Mouse (Mus musculus) lung, adult 18-20 months (tissue): ENCODE measurements around the gene Mamdc4.
A peak's percentile ranks its signal among the peaks of the same experiment; 100 is the strongest.

Experiments used
- DNase-seq, 2 experiments: peaks; one replicate each; pipeline ENCODE4 v3.0.0; 2022; ENCODE audit warnings: mixed read lengths in 2 of 2

Mamdc4 gene

DNA sequence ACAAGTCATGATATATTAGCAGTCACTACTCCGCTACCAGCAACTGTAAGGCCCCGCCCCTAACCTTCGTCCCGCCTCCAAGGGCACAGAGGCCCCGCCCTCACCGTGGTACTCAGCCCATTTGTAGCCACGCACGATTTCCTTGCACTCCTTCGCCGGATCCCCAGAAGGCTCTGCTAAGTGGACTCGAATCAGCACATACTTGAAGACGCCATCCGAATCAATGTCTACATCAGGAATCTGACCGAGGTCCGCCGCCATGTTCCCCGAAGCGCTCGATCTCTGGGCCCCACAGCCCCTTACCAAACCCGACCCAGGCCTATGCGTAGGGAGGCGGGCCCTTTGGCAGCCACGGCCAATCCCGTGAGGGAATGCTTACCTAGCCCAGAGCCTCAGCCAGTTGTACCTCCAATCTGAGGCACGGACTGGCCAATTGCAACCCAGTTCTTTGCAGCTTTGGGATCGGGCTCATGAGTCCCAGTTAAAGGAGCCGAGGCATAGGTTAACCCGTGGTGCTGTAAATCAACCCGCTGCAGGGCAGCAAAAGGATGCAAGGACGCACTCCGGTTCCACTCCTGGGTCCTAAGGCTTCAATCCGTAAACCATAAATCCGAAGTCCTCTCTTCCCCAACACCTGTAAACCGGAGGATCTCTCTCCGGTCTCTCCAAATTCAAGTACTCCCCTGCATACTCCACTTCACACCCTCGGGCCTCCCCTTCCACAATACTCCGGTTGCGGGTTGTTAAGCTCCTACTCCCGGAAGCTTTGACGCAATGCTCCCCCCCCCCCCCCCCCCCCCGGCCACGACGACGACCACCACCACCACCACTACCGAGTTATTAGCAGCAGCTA lies at the start of gene Mamdc4, which contains the start of gene Phpt1:
Gene Mamdc4, minus strand, starts transcription at position 267 of the 853 bp plus-strand sequence.
Gene Phpt1, minus strand, starts transcription at position 646 of the 853 bp plus-strand sequence.
- DNase-seq = peak; percentile 97

DNA sequence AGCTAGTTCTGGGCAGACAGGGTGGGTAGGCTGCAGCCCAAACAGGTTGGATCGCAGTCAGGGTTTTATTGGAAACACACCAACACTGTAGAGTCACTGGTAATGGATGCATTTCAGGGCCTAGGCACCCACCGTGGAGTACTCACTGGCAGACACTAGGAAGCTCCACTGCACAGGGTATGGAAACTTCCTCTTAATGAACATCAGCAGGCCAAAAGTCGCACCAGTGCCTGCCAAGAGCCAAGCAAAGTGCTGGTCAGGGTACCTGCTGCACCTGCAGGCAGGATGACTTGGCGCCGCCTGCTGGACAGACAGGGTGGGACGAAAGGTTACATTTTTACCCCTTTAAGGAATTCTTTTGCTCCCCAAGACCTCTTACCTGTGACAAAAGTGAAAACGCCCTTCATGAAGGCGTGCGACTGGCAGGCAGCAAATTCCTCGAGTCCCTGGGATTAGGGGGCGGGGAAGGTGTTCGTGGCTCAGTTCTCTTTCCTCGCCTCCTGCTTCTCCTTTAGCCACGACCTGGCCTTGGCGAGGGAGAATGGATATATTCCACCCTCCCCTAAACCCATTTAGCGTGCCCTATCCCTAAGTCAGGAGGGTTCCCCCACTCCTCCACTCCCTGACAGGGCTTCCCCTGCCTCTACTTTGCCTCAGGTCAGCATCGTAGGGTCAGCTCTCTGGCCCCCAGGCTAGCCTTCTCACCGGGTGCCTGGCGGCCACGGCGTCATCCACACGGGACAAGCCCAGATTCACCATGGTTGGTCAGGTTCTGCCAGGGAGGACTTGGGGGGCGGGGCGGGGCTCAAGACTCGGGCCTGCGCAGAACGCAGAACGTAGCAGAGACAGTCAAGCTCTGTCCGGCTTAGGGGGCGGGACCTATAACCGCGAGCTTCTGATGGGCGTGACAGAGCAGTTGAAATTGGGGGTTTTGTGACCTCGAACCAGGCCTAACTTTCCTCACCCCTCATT lies 46.9 kb upstream of the Mamdc4 start, which contains the start of gene Tmem141:
Gene Tmem141, minus strand, starts transcription at position 777 of the 972 bp plus-strand sequence.
- DNase-seq = peak; percentile 93 to 96

DNA sequence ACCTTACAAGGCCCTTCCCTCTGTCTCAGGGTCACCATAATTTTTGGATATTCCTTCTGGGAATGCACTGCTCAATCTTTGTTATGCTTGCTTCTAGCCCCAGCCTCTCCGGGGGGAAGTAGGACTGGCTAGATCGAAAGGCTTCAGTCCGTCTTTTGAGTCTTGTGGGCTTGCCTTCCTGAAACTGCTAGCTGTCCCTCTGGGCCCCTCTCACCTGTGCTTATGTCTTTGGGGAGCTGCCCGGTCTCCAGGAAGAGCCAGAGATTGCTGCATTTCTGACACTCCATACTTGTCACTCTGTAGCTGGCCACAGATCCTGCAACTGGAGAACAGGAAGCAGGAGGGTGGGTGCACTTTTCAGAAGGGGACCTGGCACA lies 46.2 kb upstream of the Mamdc4 start:
- no peak for DNase-seq

DNA sequence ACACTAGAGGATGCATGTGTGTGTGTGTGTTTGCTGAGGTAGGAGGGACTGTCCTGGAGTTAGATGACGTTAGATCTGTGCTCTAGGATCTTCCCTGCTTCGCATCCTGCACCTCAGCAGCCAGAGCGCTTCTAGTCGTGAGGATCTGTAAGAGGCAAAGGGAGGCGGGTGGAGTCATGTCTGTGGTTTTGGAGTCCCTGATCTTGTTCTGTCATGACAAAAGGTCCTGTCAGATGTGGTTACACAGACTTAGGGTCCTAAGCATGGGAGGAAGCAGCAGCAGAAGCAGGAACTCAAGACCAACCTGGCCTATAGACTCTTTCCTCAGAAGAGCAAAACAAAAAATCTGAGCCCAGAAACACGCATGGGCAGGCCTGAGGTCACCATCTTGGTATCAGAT lies 45.7 kb upstream of the Mamdc4 start:
- no peak for DNase-seq

DNA sequence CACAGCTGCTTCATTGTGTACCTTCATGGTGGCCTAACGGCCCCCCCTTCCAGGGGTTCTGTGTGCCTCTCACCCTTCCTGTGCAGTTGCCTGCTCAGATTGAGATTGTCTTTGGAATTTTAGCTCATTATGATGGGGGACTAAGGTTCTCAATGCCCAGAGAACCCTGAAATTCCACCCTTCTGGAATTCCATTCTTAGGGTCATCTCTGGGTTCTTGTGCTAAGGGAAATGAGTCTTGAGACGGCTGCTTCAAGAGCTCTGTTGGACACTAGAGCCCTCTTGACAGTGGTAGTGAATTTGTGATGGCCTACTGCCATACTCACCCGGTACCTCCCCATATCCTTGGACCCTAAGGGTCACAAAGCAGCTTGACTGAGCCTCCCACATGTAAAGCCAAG lies 42.9 kb upstream of the Mamdc4 start, which contains the start of gene Ccdc183:
Gene Ccdc183, minus strand, starts transcription at position 101 of the 400 bp plus-strand sequence.
- DNase-seq = no peak

DNA sequence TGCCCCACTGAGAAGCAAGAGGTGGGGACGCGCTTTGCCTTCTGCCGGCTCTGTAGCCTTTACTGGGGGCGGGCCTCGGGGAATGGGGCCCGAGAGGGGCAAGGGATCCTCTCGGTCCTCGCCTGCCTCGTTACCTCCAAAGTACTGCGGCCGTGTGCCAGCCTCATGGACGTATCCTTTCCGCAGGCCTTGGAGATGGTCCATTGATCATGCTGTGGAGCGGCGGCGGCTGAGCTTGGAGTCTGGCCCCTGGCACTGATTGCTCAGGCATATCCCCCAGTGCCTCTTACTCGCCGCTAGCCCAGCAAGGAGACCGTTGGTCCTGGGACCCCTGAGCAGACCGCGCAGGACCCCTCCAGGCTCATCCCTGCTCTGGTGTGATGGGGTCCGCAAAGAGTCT lies 41.8 kb upstream of the Mamdc4 start:
- no peak for DNase-seq

DNA sequence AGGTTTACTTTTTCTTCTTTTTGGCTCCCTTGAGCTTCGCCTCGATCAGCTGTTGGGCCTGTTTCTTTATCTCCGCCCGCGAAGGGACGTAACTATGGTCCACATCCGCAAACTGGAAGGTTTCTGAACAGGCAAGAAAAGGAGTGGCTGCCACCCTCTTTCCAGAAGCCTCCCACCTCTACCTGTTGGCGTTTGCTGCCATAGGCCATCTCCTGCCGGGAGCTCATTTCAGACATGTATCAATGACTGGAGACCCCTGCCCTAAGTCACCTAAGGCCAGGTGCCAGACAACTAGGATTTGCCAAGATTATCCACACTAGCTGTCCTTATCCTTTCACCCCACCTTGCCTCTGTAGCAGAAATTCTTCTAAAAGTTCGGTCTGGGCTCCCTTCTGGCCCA lies 34.0 kb upstream of the Mamdc4 start:
- DNase-seq = no peak

DNA sequence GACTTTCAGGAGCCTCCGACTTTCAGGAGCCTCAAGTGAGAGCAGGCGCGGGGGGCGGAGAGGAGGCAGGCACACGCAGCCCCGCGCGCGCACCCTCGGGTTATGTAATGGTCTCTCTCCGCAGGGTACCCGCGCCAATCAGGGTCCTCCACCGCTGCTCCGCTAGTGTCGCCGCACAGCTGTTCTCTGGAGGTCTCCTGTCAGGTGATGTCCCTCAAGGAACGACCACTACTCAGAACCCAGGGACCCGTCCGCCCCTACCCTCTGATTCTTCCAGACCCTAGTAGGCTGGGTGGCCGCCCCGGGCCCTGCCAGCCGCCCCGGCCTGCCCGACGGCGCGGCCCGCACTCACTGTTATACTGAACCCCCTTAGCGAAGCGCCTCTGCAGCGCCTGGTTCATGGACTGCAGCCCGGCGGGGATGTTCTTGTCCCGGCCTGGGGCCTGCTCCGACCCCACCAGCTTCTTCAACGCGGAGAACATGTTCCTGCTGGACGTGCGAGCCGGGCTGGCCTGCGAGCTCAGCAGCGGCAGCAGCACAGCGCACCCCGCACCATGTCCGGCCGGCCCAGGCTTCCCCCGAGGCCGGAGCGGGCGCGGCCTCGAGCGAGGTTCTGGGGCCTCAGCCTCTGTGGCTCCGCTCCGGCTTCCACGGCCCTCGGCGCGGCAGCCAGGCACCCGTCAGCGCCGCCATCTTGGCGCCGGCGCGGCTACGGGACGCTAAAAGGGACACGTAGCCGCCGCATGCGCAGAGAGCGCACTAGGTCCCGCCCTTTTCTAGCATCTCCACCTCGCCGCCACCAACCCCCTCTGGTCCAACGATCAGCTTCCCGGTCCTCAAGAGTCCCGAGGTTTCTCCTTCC lies 33.3 kb upstream of the Mamdc4 start, which contains the start of gene Rabl6:
Gene Rabl6, minus strand, starts transcription at position 761 of the 862 bp plus-strand sequence.
- peak; percentile 87 to 88 for DNase-seq

DNA sequence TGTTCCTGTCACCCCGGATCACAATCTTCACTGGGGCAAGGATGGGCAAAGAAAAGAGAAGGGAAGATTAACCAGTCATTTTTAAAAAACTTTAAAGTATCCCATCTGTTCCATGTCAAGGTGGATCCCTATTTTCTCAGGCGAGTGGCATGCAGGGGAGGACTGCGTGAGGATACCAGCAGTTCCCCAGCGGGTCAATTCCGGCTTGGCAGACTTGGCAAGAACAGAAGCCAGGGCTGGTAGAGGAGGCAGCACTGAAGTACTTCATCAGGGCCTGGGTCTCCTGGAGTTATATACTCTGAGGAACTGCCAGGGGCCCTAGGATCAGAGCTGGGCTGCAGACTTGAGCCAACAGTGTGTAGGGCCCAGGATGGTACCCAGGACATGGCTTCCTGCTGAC lies 27.9 kb upstream of the Mamdc4 start:
- no peak for DNase-seq

DNA sequence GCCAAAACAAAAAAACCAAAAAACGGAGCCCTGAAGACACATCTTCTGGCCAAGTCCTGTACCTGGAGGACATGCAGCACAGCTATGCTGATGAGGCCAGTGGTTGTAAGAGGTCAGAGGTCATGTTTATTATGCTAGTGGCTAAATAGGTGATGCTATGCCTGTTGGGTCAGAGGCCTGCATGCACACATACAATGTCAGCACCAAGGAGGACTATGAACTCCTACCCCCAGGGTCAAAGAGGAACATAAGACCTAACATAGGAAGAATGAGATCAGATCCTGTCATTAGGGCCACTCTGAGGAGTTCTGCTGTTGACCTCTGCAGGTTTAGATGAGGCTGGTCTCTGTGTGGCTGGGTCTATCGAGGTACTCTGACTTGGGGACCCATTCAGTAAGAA lies 25.4 kb upstream of the Mamdc4 start:
- DNase-seq = no peak

DNA sequence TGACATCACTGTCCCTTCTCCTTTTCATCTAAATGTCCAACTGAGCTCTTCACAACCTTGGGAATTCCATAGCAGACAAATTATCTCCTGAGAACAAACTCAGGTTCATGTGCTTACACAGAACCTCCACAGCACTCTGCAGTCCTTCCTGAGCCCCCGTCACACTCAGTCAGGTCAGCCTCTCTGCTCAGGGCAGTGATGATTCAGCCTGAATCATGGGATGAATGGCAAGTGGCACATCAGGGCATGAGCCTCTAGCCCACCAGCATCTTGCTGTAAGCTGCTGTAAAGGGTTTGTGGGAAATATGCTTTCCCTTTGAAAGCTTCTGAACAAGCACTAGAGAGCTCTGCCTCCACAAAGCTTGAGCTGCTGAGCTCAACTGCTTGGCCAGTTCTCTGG lies 24.1 kb upstream of the Mamdc4 start:
- no peak for DNase-seq

DNA sequence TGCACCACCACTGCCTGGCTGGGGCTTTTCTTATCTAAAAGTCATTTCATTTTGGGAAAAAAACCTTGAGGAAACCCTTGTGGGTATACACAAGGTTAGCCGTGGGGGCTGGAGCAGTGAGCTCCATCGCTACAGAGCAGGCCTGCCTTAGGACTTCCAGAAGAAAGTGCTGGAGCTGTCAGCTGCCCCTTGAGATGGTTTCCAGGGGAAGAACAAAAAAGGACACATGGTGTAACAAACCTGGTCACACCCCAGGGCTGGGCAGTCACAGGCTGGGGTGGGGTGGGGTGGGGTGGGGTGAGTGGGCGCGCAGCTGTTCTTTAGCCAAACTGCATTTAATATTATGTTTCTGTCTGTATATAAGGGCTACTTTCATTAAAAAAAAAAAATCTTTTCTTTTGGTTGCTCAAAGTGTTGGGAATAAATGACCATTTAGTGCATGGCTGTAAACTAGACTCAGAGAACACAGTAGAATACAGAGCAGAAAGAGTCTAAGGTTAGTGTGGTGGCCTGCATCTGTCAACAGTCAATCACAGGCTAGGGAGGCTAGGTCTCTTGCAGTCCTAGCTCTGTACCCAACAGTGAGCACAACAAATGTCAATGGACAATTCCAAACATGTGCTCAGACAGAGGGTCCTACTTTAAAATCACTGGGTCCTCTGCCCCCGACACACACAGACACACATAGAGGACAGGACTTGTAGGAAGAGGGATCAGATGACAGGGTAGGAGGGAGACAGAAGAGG lies 22.3 kb upstream of the Mamdc4 start:
- no peak for DNase-seq

DNA sequence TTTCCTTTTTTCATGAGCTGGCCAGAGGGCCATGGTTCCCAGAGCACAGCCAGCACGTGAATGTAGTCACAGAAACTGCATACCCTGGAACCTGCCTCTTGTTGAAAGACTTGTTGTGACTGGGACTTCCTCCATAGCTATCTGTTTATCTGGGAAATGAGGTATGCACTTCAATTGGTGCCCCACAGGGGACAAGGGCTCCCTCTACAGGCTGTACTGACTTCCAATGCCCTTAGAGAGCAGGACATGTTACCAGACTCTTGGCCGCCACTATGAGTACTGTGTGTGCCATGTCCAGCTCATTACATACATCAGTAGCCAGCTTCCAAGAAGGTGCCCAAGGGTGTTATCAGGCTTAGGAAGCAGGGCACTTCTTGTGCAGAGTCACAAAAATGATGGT lies 17.2 kb upstream of the Mamdc4 start:
- peak; percentile 42 to 61 for DNase-seq

DNA sequence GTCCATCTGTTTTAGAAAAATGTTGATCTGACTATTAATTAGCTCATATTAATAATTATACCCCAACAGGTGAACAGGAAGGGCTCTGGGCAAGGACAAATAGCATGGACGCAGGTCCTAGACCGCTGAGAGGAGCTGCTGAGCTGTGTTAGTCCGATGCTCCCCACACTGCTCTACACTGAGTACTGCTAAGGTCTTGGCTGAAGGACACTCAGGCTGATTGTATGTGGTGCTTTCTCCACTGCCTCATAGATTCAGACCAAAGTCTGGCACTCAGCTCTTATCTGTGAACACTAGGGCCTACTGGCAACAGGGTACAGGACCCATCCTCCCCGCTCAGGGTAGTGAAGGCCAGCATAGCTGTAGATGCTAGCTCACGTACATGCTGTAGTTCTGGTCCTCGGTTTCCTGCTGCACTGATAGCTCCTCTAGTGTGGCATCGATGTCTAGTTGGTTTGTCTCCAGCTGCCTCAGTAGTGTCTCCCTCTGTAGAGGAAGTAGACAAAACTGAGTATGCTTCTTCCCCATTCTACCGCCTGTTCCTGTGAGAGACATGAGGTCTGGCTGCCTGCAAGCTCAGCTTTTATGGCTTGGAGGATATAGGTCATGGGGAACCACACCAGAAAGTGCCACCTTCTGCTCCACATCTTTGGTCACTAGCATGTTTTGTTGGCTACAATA lies 13.7 kb upstream of the Mamdc4 start:
- DNase-seq = no peak

DNA sequence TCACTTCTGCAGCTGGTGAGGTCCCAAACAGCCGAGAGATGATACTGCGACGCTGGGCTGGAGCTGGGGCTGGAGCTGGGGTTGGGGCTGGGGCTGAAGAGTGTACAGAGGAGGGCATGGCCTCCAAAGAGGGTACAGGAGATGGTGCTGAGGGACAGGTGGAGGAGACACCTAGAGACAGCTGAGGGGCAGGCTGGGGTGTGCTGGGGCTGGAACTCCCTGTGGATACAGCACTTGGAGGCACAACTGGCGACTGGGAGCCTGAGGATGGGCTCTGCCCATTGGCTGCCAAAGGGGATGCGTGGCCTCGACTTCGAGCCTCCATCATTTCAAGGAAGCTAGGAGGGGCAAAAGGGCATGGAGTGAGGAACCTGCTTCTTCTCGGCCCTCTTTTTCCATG lies 12.6 kb upstream of the Mamdc4 start:
- DNase-seq = no peak

DNA sequence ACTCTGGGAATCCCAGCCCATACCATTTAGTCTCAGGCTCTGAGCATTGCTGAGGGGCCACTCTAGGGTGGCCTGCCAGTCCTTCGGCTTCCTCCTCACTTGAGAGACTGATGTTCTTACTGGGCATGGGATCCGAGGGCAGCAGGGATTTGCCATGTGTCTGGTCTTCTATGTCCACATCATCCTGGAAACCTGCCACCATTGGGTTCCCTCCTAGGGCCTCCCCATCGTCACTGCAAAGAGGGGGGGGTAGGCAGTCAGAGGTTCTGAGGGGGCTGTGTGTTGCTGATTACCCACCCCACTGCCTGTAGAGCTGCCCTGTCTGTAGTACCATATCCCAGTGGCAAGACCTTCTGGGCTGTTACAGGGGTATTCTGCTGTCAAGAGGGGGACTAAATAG lies 11.0 kb upstream of the Mamdc4 start:
- no peak for DNase-seq

DNA sequence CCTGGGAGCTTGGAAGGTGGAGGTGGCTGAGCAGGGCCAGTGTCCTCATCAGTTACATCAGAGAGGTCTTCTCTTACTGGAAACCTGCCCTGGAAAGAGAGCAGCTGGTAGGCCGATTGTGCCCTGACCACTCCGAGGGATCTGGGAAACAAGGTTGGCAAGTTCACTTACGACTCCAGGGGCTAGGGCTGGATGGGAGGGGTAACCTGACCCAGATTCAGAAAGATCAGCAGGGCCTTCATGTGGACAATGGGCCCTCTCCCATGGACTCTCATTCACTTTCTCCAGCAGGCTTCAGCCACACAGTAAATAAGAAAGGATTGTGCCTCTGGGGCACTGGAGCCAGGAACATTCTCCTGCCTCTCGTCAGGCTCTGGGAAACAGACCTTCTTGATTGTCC lies 10.2 kb upstream of the Mamdc4 start:
- no peak for DNase-seq

DNA sequence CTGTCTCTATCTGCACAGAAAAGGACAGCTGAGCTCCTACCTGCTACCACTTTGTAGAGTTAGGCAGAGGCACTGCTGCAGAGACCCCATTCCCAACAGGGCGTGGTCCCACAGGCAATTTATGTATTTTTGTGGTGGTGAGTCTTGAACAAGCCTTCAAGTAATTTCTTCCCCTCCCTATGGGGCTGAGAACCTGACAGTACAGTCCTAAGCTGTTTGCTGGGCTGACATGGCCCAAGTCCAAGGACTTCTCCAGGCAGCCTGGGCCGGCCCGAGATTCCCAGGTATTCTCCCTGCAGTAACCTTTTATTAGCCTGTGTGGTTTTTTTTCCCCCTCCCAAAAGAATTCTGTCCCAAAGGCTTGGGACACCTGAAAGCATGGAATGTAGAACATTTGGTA lies 9.5 kb upstream of the Mamdc4 start:
- no peak for DNase-seq

DNA sequence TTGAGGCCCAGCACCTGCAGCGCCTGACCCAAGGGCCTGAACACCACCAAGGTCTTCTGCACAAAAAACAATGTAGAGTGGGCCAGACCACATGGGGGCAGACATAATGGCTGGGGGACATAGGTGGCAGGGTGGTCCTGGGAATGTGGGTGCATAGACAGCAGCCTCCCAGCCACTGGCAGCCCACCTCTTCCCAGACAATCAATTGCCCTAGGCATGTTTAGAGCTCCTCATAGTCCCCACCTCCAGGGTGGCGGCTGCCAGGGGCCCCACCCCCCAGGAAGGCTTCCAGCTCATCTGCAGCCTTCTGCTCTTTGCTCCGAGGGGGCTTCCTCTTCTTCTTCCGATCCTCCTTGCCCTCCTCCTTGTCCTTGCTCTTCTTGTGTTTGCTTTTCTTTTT lies 8.9 kb upstream of the Mamdc4 start:
- no peak for DNase-seq

DNA sequence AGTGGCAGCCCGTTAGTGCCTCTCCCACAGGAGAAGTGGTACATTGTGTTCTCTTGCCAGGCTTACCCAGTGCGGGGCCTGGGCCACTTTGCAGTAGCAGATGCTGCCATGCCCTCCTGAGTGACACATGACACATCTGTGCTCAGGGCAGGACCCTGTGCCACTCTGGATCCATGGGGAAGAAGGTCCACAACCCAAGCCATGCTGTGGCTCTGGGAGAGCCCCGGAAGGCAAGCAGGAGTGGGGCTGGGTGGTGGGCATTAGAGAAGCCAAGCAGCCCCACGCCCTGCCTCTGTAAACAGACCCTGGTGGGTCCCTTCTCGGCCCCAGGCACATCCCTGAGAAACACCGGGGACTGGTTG lies 8.5 kb upstream of the Mamdc4 start:
- DNase-seq = no peak

DNA sequence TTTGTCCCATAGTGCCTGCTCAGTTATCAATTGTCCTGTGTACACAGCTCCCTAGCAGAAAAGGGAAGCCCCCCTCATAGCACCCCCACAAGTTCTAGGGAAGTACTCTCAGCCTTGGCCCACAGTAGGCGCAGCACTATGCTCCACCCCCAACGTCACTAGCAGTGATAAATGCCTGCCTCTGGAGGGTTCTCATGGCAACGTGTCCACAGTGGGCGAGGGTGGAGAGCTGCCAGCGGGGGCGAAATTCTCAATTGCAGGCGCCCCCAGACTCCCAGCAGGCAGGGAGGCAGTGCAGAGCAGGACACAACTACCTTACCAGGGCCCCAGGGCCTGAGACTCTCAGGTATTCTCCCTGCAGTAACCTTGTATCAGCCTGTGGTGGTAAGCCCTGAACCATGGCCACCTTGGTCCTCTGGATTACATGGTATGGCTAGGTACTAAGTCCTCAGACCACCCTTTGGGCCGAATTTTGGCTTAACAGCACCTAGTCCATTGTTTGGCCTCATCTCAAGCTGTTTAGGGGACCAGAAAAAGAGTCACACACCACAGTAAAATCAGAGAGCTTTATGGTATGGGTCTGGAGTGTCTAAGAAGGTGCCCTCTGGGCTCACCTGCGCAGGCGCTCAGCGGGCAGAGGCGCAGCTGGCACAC lies 7.9 kb upstream of the Mamdc4 start:
- no peak for DNase-seq
